Mouse (Mus musculus) cerebellum, adult 9-11 months (tissue): ENCODE data around the gene Themis.

Source experiments
- DNase-seq: peaks from one replicate; pipeline ENCODE4 v3.0.0; 2022

Themis gene

GRCm38 (mm10) chr10:28668261-28668660, at the start of gene Themis:
Themis (plus strand) TSS chr10:28668360.
- DNase-seq, result no peak

DNA sequence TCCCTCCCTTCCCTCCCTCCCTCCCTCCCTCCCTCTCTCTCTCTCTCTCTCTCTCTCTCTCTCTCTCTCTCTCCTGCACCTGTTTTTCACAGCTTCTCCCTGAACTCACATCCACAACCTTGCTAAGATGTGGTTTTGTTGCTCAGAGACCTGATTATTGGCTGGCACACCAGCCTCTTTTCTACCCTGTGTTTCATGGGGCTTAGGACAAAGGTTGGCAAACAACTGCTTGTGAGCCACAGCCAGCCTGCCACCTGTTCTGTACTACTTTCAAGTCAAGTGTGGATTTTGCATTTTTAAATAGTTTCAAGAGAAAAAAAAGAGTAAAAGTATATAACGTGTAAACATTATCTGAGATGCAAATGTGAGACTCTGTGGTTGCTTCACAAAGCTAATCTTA, 48.7 kb upstream of the Themis start:
- no peak for DNase-seq

DNA sequence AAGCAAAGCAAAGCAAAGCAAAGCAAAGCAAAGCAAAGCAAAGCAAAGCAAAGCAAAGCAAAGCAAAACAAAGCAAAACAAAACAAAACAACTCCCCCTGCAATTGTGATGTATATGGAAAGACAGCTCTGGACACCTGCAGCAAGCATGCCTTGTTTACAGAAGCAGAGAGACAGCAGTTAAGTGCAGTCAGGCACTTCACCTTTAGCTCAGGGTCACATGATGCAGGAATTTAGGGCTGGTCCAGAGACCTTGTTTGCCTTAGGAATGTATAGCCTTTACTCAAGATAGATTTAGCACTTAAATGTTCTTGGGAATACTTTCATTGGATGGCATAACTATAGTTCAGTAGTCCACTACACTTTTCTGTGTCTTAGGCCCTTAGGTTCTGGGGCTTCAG, 32.1 kb upstream of the Themis start:
- no peak for DNase-seq

DNA sequence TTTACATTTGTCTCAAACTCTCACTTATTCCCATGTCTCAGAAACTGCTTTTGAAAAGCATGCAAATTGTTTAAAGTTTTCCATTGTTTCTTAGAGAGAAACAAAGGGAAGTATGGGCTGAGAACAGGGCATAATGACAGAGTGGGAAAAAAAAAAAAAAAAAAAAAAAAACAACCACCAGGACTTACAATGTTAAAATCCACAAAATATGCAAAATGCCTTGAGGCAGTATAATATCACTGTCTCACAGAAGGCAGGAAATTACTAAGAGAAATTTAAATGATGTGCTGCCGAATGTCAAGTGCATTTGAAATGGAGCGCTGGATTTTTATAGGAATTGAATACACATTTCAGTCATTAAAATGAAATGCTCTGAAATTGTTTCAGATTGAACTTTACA, 26.3 kb upstream of the Themis start:
- DNase-seq, result no peak

DNA sequence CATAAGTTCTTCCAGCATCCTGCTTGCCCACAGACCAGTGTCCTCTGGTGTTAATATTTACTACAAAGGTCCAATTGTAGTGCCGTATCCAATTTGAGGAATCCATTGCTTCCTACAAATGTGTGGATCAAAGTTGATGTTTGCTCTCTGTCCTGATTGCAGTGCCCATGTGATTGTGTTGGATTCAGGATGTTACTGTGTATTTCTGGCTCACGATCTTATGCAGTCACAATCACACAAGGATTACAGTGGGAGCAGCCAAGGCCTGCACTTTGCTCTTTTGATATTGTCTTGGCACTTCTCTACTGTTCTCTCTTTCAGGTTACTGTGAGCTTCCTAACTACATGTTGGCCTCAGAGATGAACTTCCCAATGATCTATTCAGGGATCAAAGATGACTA, 20.3 kb upstream of the Themis start:
- no peak for DNase-seq

- no peak for DNase-seq
Measured at GRCm38 (mm10) chr10:28649109-28649899, 18.9 kb upstream of the Themis start.

DNA sequence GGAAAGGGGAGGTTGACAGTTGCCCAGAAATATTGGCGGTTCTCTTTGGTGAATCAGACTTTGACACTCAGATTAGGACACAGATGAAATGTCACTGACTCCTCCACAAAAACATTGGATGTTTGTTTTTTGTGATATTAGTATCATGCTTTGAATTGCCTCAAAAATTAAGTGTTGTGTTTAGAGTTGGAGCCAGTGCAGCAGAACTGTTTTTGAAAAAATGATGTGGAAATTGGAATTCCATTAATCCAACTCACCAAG, 18.3 kb upstream of the Themis start:
- no peak for DNase-seq

- no peak for DNase-seq
Measured at GRCm38 (mm10) chr10:28651910-28652309, 16.2 kb upstream of the Themis start.

DNA sequence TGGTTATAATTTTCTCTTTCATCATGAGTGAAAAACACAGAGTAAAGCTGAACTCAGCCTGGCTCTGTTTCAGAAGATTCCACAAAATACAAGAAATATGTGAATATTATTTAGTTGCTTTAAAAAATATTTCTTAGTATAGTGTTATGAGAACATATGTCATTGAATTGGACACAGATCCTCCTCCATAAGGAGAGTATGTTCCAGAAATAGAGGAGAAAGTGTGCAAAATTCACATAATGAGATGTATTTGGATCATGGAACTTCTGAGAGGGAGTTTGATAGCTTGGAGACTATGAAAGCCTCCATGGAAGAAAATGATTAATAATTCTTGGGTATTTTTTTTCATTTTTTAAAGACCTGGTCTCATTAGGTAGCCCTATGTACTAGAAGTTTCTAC, 13.4 kb upstream of the Themis start:
- no peak for DNase-seq

DNA sequence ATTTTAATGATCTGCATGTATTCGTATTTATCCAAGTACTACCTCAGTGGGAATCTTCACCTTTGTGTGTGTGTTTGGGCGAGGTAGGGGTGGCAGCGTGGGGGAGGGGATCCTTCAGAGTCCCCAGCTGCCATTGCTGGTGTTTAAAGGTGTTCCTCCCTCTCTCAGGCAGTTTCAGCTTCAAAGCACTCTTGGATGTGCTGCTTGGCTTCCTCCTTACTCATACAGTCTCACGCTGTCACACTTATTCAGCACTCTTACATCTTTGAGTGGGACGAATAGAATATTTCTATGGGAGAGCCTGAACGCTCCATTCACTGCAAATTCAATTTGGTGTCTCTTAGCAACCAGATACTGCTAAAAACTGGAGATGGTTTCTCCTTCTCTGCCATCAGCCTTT, 3.0 kb upstream of the Themis start:
- DNase-seq, result no peak

GRCm38 (mm10) chr10:28673931-28674330, 5.8 kb downstream of the Themis start:
- DNase-seq, result no peak

- DNase-seq, result no peak
Measured at GRCm38 (mm10) chr10:28675337-28675736, 7.2 kb downstream of the Themis start.

GRCm38 (mm10) chr10:28694981-28695380, 26.8 kb downstream of the Themis start:
- DNase-seq, result no peak

GRCm38 (mm10) chr10:28696032-28696431, 27.9 kb downstream of the Themis start:
- no peak for DNase-seq

DNA sequence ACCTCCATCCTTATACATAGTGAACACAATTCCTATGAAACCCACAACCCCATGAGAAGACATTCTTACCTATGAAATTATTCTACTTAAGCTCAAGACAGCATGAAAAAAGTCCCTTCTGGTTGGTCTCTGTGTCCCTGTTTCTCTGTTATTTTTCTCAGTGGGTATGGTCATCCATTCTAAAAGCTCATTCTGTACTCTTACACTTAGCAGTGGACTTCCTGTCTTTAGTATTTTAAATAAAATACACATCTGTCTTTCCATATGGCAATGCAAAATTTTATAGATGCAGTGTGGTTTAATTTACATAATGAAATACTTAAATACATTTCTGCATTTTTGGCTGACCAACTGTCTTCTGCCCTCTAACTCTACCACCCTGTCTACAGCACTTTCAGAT, 30.0 kb downstream of the Themis start:
- no peak for DNase-seq

DNA sequence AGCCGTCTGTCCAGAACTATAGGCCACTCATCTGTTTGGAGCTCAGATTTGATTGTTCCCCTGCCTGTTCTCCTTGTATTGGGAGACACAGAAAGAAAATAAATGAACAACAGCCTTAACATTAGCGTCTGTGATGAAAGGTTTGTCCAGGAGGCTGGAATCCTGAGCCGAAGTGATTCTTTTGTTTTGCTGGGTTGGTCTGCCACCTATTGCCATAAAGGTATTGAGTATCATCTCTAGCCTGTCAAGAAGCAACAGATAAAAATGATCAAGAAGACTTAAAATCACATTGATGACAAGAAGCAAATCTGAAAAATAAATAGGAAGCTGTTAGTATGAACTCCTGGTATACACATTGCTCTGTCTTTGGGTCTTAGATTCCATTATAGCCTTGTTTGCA, 53.7 kb downstream of the Themis start:
- DNase-seq, result no peak

DNA sequence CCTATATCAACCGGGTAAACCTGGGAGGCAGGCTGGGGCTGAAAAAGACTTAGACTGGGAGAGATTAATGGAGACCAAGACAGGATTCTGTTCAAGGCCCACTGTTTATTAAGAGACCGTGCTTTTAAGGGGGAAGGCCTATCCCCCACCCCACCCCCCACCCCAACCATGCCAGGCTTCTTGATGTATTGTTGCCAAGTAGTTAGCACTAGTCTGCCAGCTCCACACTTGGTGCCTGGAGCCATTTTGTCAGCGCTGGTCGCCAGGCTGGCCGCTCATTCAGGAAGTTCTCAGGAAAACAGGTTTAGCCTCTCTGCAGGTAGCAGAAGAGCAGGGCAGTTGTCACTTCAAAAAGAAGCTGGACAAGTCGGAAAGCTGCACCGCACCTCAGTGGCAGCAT, 55.1 kb downstream of the Themis start:
- DNase-seq, result no peak

GRCm38 (mm10) chr10:28730122-28730521, 62.0 kb downstream of the Themis start:
- DNase-seq, result no peak

DNA sequence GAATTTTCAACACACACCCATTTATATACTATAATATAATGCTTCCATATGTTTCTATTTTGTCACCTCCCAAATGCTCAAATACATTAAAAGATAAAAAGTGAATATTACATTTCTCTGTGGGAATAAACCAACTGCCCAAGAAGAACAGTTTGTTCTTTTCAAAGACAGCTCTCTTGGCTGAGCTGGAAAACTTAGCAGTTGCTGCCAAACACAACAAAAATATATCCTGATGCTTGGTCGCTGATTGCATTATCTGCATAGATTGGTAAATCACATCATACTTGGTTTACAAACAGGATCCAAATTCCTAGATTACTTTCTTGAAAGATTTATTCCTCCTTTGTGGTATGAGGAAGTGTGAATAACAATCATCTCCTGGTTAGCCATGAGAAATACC, 69.8 kb downstream of the Themis start:
- DNase-seq, result no peak

DNA sequence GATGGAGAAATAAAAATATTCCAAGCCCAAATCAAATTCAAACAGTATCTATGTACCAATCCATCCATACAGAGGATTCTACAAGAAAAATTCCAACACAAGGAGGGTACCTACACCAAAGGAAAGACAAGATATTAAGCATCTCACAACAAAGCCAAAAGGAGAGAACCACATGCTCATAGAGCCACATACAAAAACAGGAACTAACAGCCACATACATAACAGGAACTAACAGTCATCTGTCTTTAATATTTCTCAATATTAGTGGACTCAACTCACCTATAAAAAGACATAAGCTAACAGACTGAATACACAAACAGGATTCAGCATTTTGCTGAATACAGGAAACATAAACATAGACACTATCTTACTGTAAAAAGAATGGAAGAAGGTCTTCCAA, 78.3 kb downstream of the Themis start:
- no peak for DNase-seq

GRCm38 (mm10) chr10:28753321-28753720, 85.2 kb downstream of the Themis start:
- DNase-seq, result no peak

GRCm38 (mm10) chr10:28754927-28755326, 86.8 kb downstream of the Themis start:
- DNase-seq, result no peak

GRCm38 (mm10) chr10:28776777-28777402, 108.7 kb downstream of the Themis start:
- DNase-seq, result no peak

DNA sequence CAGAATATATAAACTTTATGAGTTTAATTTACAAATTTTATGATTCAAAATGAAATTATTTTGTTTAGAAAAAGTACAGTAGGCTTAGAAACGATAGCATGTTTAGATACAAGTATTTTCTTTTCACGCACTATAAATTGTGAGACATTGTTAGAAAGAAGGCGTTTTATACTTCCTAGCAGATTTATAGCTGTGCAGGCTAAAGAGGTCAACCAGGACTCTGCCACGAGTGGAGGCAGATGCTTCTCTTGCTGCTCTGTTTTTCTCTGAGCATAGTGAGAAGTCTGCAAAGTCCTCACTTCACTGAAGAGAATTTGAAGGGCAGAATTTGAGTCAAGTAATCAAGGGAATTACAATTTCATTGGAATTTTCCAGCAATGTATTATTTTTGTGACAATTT, 131.3 kb downstream of the Themis start:
- no peak for DNase-seq

GRCm38 (mm10) chr10:28805160-28805559, 137.0 kb downstream of the Themis start:
- no peak for DNase-seq
